ENCODE assay signal across 16 mouse cellular contexts in the genomic region with DNA sequence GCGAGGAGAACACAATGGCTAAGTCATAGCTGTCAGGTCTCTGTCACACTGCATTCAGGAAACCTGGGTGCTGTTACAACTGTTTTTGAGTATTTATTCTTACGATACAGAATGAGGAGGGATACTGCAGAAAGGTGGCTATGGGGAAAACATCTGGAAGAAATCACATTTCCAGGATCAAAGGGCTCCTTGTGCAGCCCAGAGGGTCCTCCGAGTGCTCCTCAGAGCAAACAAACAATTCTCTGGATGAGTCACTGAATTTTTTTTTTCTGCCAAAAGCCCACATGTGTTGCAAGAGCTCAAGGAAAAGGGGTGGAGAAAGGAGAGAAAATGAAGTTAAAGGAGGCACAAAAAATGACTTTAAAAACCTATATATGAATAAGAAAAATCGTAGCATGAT.
DNase-seq lines count a peak whose midpoint lies in the region; ATAC-seq lines count a peak whose summit lies in the region.
"Had no signal": no experiment of that assay in that cellular context is flagged by ENCODE, and none has a peak within 500 bp of the region (broad histone marks: within the 10 kb centered on the region; RNA-seq: fewer than 3 reads in every experiment).

No protein-coding gene starts in this region.

- no peak for ATAC-seq in embryonic facial prominence, embryonic 11.5 days (replicated peaks; ENCODE audit: insufficient number of reproducible peaks, low FRiP score, low TSS enrichment, low read depth)
- ATAC-seq in megakaryocyte, adult 5-6 weeks (ENCODE audit: poor library complexity, severe bottlenecking): no peak
- ATAC-seq: intestine, postnatal 0 days; Patski had no signal

- no peaks in the 10 kb centered on the region for H3K36me3 ChIP-seq in embryonic facial prominence, embryonic 11.5 days (replicated peaks; ENCODE audit: control insufficient read depth, insufficient read depth, low read depth, low read length)
- H3K36me3 ChIP-seq: heart, embryonic 13.5 days; limb, embryonic 12.5 days; liver, embryonic 15.5 days had no signal

- no peak overlapping the region for H3K4me3 ChIP-seq in embryonic facial prominence, embryonic 11.5 days (ENCODE audit: low read depth, low read length)
- H3K4me3 ChIP-seq: heart, embryonic 13.5 days; limb, embryonic 12.5 days; liver, embryonic 15.5 days had no signal

- no peaks in the 10 kb centered on the region for H3K9me3 ChIP-seq in embryonic facial prominence, embryonic 11.5 days (replicated peaks; ENCODE audit: control insufficient read depth, low read length)
- H3K9me3 ChIP-seq: heart, embryonic 13.5 days; limb, embryonic 12.5 days; liver, embryonic 15.5 days had no signal

- no peaks in the 10 kb centered on the region for H3K27me3 ChIP-seq in embryonic facial prominence, embryonic 11.5 days (ENCODE audit: control insufficient read depth, insufficient read depth, low read length)
- H3K27me3 ChIP-seq: heart, embryonic 13.5 days; limb, embryonic 12.5 days; liver, embryonic 15.5 days; Patski had no signal

- intact Hi-C loops in heart, postnatal 14 days (cut with DNase I): no loop called here

- H3K4me2 ChIP-seq in embryonic facial prominence, embryonic 11.5 days (ENCODE audit: low read depth, low read length): no peak overlapping the region
- H3K4me2 ChIP-seq: heart, embryonic 13.5 days; hindbrain, embryonic 14.5 days; limb, embryonic 12.5 days; liver, embryonic 15.5 days had no signal

- WGBS in embryonic facial prominence, embryonic 11.5 days: 36% methylated on average over 4 of the region's 4 CpGs

- H3K9ac ChIP-seq in embryonic facial prominence, embryonic 11.5 days (replicated peaks; ENCODE audit: low read length): no peak overlapping the region
- H3K9ac ChIP-seq: heart, embryonic 13.5 days; hindbrain, embryonic 14.5 days; limb, embryonic 12.5 days; liver, embryonic 15.5 days had no signal

- peak; percentile 36 to 43 for DNase-seq in heart, adult 18-20 months
- DNase-seq in heart, postnatal 14 days: no peak
- DNase-seq in 3134 (ENCODE audit: extremely low read depth, insufficient read length, low spot score): peak; percentile 50
- DNase-seq in Muller cell, postnatal 12 days (ENCODE audit: inconsistent ontology term): peak; percentile 44
- DNase-seq in embryonic facial prominence, embryonic 11.5 days (ENCODE audit: low spot score): peak; percentile 72
- no peak for DNase-seq in cerebellum, postnatal 36 days
- DNase-seq in testis, postnatal 10 days (ENCODE audit: low spot score): no peak
- DNase-seq: kidney, postnatal 14 days; thymus, postnatal 25 days had no signal

- no peak overlapping the region for H3K27ac ChIP-seq in embryonic facial prominence, embryonic 11.5 days (replicated peaks; ENCODE audit: low read depth, low read length)
- H3K27ac ChIP-seq: heart, embryonic 13.5 days; hindbrain, embryonic 14.5 days; limb, embryonic 12.5 days; liver, embryonic 15.5 days had no signal

- H3K4me1 ChIP-seq in embryonic facial prominence, embryonic 11.5 days (ENCODE audit: control insufficient read depth, insufficient read depth, low read length): no peaks in the 10 kb centered on the region
- H3K4me1 ChIP-seq: heart, embryonic 13.5 days; liver, embryonic 15.5 days had no signal

Comparison
In these comparisons a context has a peak if more than half of its experiments do, and no peak if none do; other contexts are left out.
1. DNase-seq: peak in heart, adult 18-20 months (2 of 2), 3134 (single experiment), Muller cell, postnatal 12 days (single experiment) and embryonic facial prominence, embryonic 11.5 days (single experiment); none in heart, postnatal 14 days (0 of 2), cerebellum, postnatal 36 days (0 of 2) and testis, postnatal 10 days (single experiment).